Mouse (Mus musculus) kidney, postnatal 0 days (tissue): ENCODE measurements around the gene Rgl1. TPM values are rescaled to one million over a fixed set of nuclear protein-coding genes. Genes with fewer than 3 reads are reported as not detected.

ENCODE experiments used
- ATAC-seq: fragments of 200-750 bp; cut with Nextera tagmentation; replicated peaks from 2 replicates; pipeline ENCODE4 v1.8.0; 2017; ENCODE audit warnings: low read depth, moderate number of reproducible peaks, moderate TSS enrichment, moderate library complexity; ENCODE audit not compliant: low FRiP score
- DNase-seq: peaks from one replicate; pipeline ENCODE4 v3.0.0-alpha.2; 2016; ENCODE audit warnings: low spot score
- H3K27ac ChIP-seq: fragments of 300-500 bp; sonication (generic); 2 replicates; pipeline ENCODE4 v1.5.1; 2014; ENCODE audit warnings: mild to moderate bottlenecking
- H3K27me3 ChIP-seq: fragments of 300-500 bp; sonication (generic); 2 replicates; pipeline ENCODE4 v1.6.1; 2014; ENCODE audit warnings: low read length, mixed read lengths; ENCODE audit not compliant: insufficient read depth
- H3K36me3 ChIP-seq: fragments of 300-500 bp; sonication (generic); 2 replicates; pipeline ENCODE4 v1.6.1; 2014; ENCODE audit warnings: low read length, mixed read lengths; ENCODE audit not compliant: insufficient read depth
- H3K4me1 ChIP-seq: fragments of 300-500 bp; sonication (generic); replicated peaks from 2 replicates; pipeline ENCODE4 v1.6.1; 2014; ENCODE audit warnings: antibody characterized with exemption, low read length, mixed read lengths; ENCODE audit not compliant: insufficient read depth
- H3K4me2 ChIP-seq: fragments of 300-500 bp; sonication (generic); 2 replicates; pipeline ENCODE4 v1.6.1; 2014; ENCODE audit warnings: mild to moderate bottlenecking, low read length, moderate library complexity, mixed read lengths
- H3K4me3 ChIP-seq: fragments of 300-500 bp; sonication (generic); replicated peaks from 2 replicates; pipeline ENCODE4 v1.5.1; 2014; ENCODE audit warnings: low read depth, low read length
- H3K9ac ChIP-seq: fragments of 300-500 bp; sonication (generic); 2 replicates; pipeline ENCODE4 v1.6.1; 2014; ENCODE audit warnings: low read depth, low read length
- H3K9me3 ChIP-seq: fragments of 300-500 bp; sonication (generic); replicated peaks from 2 replicates; pipeline ENCODE4 v1.6.1; 2016; ENCODE audit warnings: low read length, inconsistent platforms, mixed read lengths
- CTCF ChIP-seq: IDR thresholded peaks from 2 replicates; pipeline ENCODE4 v1.5.1; 2016; ENCODE audit warnings: antibody characterized with exemption, low read depth, mild to moderate bottlenecking, moderate library complexity
- WGBS: fragments of 180-500 bp; shearing (Covaris S2); extraction: QIAGEN DNeasy Blood & Tissue Kit; methylation state at CpG from one replicate; pipeline ENCODE4 v1.1.7; 2014; 5-methylcytosine and 5-hydroxymethylcytosine counted together
- polyA plus RNA-seq: library from polyadenylated mRNA; unstranded; fragments of >200 nt; fragmentation: Nextera tagmentation; extraction: Ambion mirVana; gene quantifications from 2 replicates; pipeline ENCODE4 v1.2.1, GENCODE M21; 2015

Gene Rgl1
- polyA plus RNA-seq, 1 experiment from 2014 or later: 59.4 TPM

DNA sequence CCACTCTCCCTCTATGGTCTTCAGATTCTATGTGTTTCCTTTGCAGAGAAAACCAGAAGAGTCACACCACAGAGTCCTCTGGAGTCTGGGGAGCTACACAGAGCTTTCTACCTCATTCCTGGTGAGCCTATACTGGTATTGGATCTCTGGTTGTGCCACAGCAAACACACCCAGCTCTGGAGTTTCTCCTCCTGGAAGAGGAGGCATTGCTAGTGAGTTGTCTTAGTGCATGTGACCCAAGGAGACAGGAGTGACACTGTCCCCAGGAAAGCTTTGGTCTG is 149.4 kb downstream of the Rgl1 start:
- H3K4me2 ChIP-seq: no peak overlapping the region
- no peaks in the 10 kb centered on the region for H3K27me3 ChIP-seq
- no peak overlapping the region for H3K9ac ChIP-seq
- no peak for TF ChIP-seq CTCF
- H3K4me3 ChIP-seq: no peak overlapping the region
- DNase-seq (no peak), ATAC-seq (no peak)
- H3K9me3 ChIP-seq: no peaks in the 10 kb centered on the region
- H3K27ac ChIP-seq: no peak overlapping the region
- H3K36me3 ChIP-seq: peaks cover 5% of the 10 kb centered on the region; the same call in 1 of the 2 replicates
- H3K4me1 ChIP-seq: peaks cover 36% of the 10 kb centered on the region

DNA sequence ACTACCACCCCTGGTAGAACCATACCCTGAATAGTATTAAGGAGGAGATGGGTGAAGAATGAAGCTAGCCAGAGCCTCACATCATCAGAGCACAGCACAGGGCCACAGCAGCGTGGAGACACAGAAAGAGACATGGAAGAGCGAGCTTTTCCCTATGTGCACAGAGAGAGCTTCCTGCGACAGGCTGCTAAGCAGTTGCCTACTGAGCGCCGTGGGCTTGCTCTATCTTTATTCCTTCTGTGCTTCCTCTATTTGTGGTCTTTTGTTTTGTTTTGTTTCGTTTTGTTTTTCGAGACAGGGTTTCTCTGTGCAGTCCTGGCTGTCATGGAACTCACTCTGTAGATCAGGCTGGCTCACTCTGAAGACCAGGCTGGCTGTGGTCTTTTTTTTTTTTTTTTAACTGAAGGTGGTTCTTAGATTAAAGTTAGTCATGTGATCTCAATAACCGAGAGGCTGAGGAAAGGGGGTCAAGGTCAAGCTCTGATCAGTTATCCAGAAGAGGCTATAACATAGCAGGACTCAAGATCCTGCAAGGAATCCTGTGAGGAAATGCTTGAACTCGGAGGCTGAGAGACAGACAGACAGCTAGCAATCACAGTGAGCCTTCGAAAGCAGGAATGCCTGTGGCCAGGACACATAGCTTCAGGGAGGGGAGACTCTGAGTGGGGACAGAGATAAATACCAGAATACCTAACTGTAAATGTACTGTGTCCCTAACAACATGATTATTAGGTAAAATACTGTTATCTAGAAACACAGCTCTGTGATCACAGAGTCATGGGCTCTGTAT is 150.0 kb downstream of the Rgl1 start:
- Histone ChIP-seq H3K27me3 (no peaks in the 10 kb centered on the region), H3K27ac (0 out of 2 replicates have a peak overlapping the region, but pooled peaks have one; percentile 10), H3K36me3 (peaks cover 5% of the 10 kb centered on the region; the same call in 1 of the 2 replicates), H3K4me1 (peaks cover 32% of the 10 kb centered on the region), H3K9ac (no peak overlapping the region), H3K4me3 (no peak overlapping the region), H3K4me2 (no peak overlapping the region), H3K9me3 (no peaks in the 10 kb centered on the region)
- 73% methylated on average over 10 of the region's 10 CpGs for WGBS
- no peak for ATAC-seq
- no peak for DNase-seq
- TF ChIP-seq CTCF: no peak

DNA sequence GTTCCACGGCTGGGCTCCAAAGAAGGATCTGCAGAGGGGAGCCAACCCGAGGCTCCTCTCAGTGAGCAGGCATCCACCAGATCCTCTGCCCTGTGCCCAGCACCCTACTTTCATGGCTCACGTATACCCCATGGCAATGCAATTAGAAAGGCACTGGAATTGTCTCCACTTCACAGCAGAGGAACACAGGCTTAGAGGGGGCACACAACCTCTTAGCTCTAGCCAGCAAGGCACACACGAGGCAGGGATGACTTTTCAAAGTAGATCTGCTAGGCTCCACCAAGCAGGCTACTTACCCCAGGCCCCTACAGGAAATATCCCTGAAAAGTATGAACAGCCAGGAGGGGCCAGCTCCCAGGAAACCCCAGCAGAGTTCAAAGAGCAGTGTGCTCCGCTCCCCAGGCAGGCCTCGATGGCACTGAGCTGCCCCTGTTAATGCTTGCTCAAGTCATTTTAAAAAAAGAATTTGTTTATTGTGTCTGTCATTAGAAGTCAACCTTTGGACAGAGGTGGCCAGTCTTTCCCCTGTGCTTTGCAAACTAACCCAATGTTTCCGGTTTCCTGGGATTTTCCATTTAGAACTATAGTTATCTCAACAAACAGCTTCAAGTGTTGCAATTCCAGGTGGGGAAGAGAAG is 151.3 kb downstream of the Rgl1 start:
- WGBS: 44% methylated on average over 7 of the region's 7 CpGs
- H3K4me3 ChIP-seq: no peak overlapping the region
- DNase-seq (peak; percentile 31), ATAC-seq (peak; percentile 50)
- H3K36me3 ChIP-seq: peaks cover 5% of the 10 kb centered on the region; the same call in 1 of the 2 replicates
- peak overlapping the region; percentile 77 for H3K27ac ChIP-seq
- H3K9ac ChIP-seq: 0 out of 2 replicates have a peak overlapping the region, but pooled peaks have one; percentile 9
- no peaks in the 10 kb centered on the region for H3K27me3 ChIP-seq
- H3K4me2 ChIP-seq: 0 out of 2 replicates have a peak overlapping the region, but pooled peaks have one; percentile 7
- H3K4me1 ChIP-seq: peaks cover 36% of the 10 kb centered on the region
- TF ChIP-seq CTCF: no peak
- H3K9me3 ChIP-seq: no peaks in the 10 kb centered on the region

DNA sequence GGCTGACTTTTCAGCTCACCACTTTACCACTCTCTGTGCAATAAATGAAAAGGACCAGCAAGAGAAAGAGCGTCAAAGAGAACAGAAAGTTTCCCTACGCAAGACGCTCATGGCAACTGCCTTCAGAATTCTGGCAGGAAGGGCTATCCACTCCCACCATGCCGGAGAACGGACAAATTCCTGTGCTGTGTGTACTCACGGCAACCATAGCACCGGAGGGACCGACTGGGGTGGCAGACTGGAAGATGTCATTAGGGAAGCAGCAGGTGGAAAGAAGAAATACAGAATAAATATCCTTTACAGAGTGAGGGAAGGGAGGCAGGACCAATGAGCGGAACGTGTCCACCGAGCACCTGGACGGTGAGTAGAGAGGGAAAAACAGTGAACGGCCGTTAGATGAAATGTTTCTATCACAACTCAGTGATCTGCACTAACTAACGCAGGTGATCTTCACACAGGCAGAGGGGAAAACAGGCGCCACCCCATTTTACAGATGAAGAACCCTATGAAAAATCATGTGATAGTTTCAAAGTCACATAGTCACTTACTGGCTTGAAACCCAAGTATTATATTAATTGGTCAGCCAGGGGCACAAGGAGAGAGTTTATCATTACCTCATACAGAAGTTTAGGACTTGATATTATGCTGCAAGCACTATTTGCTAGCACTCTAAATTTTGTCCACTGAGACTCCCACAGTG is 152.8 kb downstream of the Rgl1 start:
- Histone ChIP-seq H3K4me3 (no peak overlapping the region), H3K9ac (no peak overlapping the region), H3K4me1 (peaks cover 36% of the 10 kb centered on the region), H3K36me3 (peaks cover 5% of the 10 kb centered on the region; the same call in 1 of the 2 replicates), H3K4me2 (0 out of 2 replicates have a peak overlapping the region, but pooled peaks have one; percentile 0), H3K27ac (peak overlapping the region; percentile 76), H3K9me3 (no peaks in the 10 kb centered on the region), H3K27me3 (no peaks in the 10 kb centered on the region)
- DNase-seq (no peak), ATAC-seq (no peak)
- TF ChIP-seq CTCF: no peak
- 57% methylated on average over 16 of the region's 16 CpGs for WGBS

GRCm38 (mm10) chr1:152612535-152613157 is 153.5 kb downstream of the Rgl1 start:
- 0 out of 2 replicates have a peak overlapping the region, but pooled peaks have one; percentile 0 for H3K4me2 ChIP-seq
- H3K9me3 ChIP-seq: no peaks in the 10 kb centered on the region
- peak overlapping the region; percentile 76 for H3K27ac ChIP-seq
- no peaks in the 10 kb centered on the region for H3K27me3 ChIP-seq
- DNase-seq: peak; percentile 60
- TF ChIP-seq CTCF: no peak
- H3K9ac ChIP-seq: 0 out of 2 replicates have a peak overlapping the region, but pooled peaks have one; percentile 25
- 55% methylated on average over 12 of the region's 12 CpGs for WGBS
- peaks cover 5% of the 10 kb centered on the region; the same call in 1 of the 2 replicates for H3K36me3 ChIP-seq
- ATAC-seq: peak; percentile 71
- H3K4me3 ChIP-seq: no peak overlapping the region
- peaks cover 42% of the 10 kb centered on the region for H3K4me1 ChIP-seq
